Mouse (Mus musculus): ENCODE data around the gene Tet3. TPM values are rescaled to one million over a fixed set of nuclear protein-coding genes. Genes with fewer than 3 reads are reported as not detected.

Tet3 gene
- total RNA-seq, 4 experiments from 2014 or later, result 53.5 to 65.9 (median 58.5) TPM

GRCm38 (mm10) chr6:83478628-83479027 lies 19.7 kb upstream of the Tet3 start:
- no peak for DNase-seq (ENCODE audit: low spot score in 2 of 2)

GRCm38 (mm10) chr6:83478217-83478616 lies 19.3 kb upstream of the Tet3 start:
- DNase-seq (ENCODE audit: low spot score in 2 of 2), result no peak

GRCm38 (mm10) chr6:83475431-83475830 lies 16.5 kb upstream of the Tet3 start:
- no peak for DNase-seq (ENCODE audit: low spot score in 2 of 2)

GRCm38 (mm10) chr6:83473240-83473639 lies 14.4 kb upstream of the Tet3 start:
- DNase-seq (ENCODE audit: low spot score in 2 of 2), result no peak

- no peak for DNase-seq (ENCODE audit: low spot score in 2 of 2)
Measured at GRCm38 (mm10) chr6:83471739-83472138, 12.9 kb upstream of the Tet3 start.

GRCm38 (mm10) chr6:83464011-83464410 lies 5.1 kb upstream of the Tet3 start:
- DNase-seq (ENCODE audit: low spot score in 2 of 2), result no peak

- DNase-seq (ENCODE audit: low spot score in 2 of 2), result no peak
Measured at GRCm38 (mm10) chr6:83456984-83457810, 1.7 kb downstream of the Tet3 start.

- no peak for DNase-seq (ENCODE audit: low spot score in 2 of 2)
Measured at GRCm38 (mm10) chr6:83456131-83456983, 2.5 kb downstream of the Tet3 start.

- DNase-seq (ENCODE audit: low spot score in 2 of 2), result no peak
Measured at GRCm38 (mm10) chr6:83455328-83456130, 3.4 kb downstream of the Tet3 start.

- no peak for DNase-seq (ENCODE audit: low spot score in 2 of 2)
Measured at GRCm38 (mm10) chr6:83453706-83454105, 5.2 kb downstream of the Tet3 start.

GRCm38 (mm10) chr6:83450451-83451303 lies 8.2 kb downstream of the Tet3 start:
- DNase-seq (ENCODE audit: low spot score in 2 of 2), result no peak

- no peak for DNase-seq (ENCODE audit: low spot score in 2 of 2)
Measured at GRCm38 (mm10) chr6:83449440-83449839, 9.4 kb downstream of the Tet3 start.

- no peak for DNase-seq (ENCODE audit: low spot score in 2 of 2)
Measured at GRCm38 (mm10) chr6:83448911-83449310, 10.0 kb downstream of the Tet3 start.

GRCm38 (mm10) chr6:83447031-83447430 lies 11.9 kb downstream of the Tet3 start:
- DNase-seq (ENCODE audit: low spot score in 2 of 2), result no peak

GRCm38 (mm10) chr6:83445796-83446195 lies 13.1 kb downstream of the Tet3 start:
- DNase-seq (ENCODE audit: low spot score in 2 of 2), result no peak

- DNase-seq (ENCODE audit: low spot score in 2 of 2), result peak; percentile 64 to 71
Measured at GRCm38 (mm10) chr6:83443441-83444340, 15.2 kb downstream of the Tet3 start.

- no peak for DNase-seq (ENCODE audit: low spot score in 2 of 2)
Measured at GRCm38 (mm10) chr6:83442639-83443038, 16.2 kb downstream of the Tet3 start.

- DNase-seq (ENCODE audit: low spot score in 2 of 2), result peak; percentile 80 to 83
Measured at GRCm38 (mm10) chr6:83441259-83442061, 17.4 kb downstream of the Tet3 start.

Data from layer of hippocampus, adult 8-10 months (tissue).